Mouse (Mus musculus) brain, embryonic 14.5 days (tissue): Measurements from ENCODE around the gene Stra8. TPM values are rescaled to one million over a fixed set of nuclear protein-coding genes. Genes with fewer than 3 reads are reported as not detected.
A peak's percentile ranks its signal among the peaks of the same experiment; 100 is the strongest.

Source experiments
- DNase-seq: peaks from one replicate; pipeline ENCODE4 v3.0.0-alpha.2; 2011; ENCODE audit warnings: low read depth
- CTCF ChIP-seq: fragments of 200-500 bp; IDR thresholded peaks from 2 replicates; pipeline ENCODE4 v1.5.1; 2012; ENCODE audit warnings: inconsistent platforms, mild to moderate bottlenecking, moderate library complexity, borderline replicate concordance; ENCODE audit not compliant: insufficient read depth, insufficient read length; ENCODE audit errors: extremely low read depth
- POLR2A ChIP-seq: fragments of 200-500 bp; IDR thresholded peaks from 2 replicates; pipeline ENCODE4 v1.6.1; 2012; ENCODE audit warnings: mild to moderate bottlenecking, inconsistent platforms, borderline replicate concordance; ENCODE audit not compliant: poor library complexity, insufficient read depth, insufficient read length, severe bottlenecking; ENCODE audit errors: extremely low read depth
- polyA plus RNA-seq: library from polyadenylated mRNA; depleted of rRNA; stranded (reverse); fragments of >200 nt; gene quantifications from 2 replicates; pipeline ENCODE4 v1.2.3, GENCODE M21; 2012; rRNA removed

The Stra8 gene
- not detected in 2 replicates for polyA plus RNA-seq

- DNase-seq, result no peak
- TF ChIP-seq POLR2A (no peak), CTCF (no peak)
Measured at GRCm38 (mm10) chr6:34919956-34920355, at the start of gene Stra8. Gene Stra8, plus strand, starts transcription at chr6:34920163.

DNA sequence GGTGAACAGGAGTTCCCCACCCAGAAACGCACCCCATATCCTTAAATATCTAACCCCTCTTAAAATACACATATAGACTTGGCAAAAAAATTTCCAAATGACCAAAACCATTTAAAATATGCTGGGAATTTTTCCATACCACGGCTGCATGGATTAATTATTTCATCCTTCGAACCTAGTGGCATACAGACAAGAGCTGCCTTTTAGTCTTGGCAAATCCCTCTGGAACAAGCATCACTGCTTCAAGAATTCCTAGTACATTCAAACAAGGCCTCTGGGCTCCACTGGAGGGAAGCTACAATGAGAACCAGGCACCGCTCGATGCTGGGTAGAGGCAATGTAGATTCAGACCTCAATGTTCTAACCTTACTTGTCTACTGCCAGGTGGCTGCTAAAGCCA is 49.2 kb upstream of the Stra8 start:
- DNase-seq, result no peak
- no peak for TF ChIP-seq CTCF
- TF ChIP-seq POLR2A, result no peak

DNA sequence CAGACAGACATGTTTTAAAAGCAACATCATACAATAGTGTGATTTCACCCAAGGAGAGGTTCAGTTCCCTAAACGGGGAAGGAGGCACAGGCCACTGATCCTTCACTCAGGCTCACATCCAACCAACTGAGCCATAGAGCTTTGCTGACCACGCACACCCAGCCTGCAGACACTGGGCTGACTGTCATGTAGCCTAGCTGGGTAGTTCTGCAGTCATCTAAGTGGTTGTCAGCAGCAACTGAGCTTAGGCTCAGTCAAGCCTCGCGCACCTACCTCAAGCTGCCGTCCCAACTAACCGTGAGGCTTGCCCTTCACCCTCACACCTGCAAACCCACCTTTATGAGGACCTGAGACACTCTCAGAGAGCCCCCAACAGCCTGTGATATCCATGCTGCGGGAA is 48.0 kb upstream of the Stra8 start:
- DNase-seq, result no peak
- TF ChIP-seq POLR2A (no peak), CTCF (no peak)

DNA sequence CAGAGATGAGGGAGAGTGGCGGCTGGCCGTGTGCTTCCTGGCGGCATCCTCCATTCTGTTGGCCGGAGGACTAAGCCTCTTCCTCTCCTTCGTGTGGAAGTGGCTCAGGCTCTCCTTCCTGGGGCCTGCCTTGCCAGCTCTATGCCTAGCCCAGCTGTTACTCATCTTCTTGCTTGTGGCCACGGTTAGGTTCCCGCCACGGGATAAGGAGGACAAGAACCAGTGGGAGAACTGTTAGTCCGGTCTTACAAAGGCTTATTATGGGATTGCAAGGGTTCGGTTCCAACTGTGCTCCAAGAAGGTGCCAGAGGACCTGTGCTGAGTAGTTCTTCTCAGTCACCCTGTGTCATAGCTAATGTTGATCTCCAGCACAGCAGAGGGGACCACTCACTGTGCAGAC is 47.1 kb upstream of the Stra8 start:
- TF ChIP-seq POLR2A, result no peak
- no peak for TF ChIP-seq CTCF
- DNase-seq, result no peak

DNA sequence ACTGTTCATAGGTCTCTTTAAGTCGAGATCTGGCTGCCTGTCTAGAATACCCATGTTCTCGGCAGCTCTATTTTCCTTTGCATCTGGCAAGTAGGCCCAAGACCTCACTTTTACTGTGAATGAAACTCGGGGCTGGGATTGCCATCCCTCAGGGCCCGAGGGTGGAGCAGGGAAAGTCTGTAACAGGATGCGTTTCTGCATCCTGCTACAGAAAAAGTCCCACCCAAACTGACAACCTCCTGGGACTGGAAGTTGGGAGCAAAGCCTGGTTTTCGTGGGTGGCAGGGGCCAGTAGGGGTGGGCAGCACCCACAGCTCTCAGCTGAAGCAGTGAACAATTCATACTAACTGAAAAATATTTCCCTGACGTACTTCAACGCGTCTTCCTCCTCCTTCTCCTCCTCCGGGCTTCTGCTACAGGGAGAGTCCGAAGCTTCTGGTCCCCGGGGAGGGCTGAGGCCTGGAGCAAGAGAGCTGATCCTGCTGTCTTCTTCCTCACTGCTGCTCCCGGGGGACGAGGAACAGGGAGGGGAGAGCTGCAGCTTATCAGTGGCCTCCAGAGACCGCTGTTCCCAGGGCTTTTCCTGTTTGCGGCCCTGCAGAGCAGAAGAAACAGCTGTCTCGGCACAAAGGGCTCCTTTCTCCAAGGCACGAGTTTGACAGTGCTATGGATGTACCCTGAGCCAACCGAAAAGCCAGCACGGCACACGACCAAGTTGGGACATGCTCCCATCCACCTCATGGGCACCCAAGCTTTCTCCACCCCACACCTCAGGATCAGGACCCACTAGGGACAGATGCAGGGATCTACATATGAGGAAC is 45.7 kb upstream of the Stra8 start:
- TF ChIP-seq CTCF, result no peak
- TF ChIP-seq POLR2A, result no peak
- peak; percentile 6 for DNase-seq

DNA sequence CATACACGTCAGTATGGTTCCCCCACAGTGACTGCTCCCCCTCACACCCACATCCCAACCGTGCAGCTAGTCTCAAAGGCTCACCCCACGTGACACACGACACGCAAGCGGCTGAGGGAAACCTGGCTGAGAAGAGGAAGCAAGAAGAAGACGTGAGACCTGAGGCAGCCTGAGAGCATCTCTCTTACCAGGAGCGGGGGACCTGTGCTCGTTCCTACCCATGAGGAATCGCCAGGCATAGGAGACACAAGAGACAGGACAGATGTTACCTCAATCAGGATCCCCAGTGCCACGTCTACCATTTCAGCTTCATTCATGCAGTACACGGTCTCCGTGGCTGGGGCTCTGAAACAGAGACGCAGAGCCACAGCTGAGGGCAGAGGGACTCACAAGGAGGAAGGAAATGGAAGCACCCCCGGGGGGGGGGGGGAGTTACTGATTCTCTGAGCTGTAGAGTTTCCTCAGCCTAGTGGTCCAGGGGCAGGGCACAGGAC is 44.6 kb upstream of the Stra8 start:
- no peak for DNase-seq

DNA sequence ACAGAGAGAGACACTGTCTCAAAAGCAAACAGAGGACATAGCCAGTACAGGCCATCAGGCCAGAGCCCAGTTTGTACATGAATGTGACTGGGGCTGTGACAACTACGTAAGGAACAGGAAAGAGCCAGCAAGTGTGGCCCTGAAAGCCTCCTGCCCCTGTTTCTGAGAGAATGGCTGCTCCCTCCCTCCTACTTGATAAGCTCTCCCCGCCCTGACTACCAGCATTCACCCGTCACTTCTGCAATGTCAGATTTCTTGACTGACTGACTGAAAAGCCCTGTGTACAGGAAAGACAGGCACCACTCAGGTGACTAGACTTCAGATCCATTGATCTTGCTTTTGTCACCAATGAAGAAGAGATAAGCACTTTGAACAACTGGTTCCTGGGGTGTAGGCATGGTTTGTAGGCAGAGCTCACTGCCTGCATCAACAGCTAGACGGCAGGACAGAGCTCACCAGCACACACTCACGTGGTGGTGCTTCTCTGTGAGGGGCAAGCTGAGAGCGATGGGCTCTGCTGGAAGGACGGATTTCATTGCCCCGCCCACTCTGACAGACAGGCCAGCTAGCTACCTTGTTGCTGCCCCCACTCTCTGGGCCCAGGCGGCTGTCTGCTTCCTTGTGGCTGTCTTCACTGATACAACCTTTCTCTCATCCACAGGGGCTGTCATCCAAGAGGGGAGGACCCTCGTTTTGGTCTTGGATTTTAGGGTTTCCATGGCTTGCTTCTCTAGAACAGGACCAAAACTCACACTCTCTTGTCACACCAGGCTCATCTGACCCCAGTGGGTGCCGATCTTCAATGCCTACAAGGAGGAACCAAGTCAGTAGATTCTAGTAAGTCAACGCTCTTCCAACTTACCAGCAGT is 43.8 kb upstream of the Stra8 start:
- DNase-seq, result no peak

More for the DNA sequence above, 44.6 kb upstream of the Stra8 start:
- TF ChIP-seq POLR2A (no peak), CTCF (no peak)

GRCm38 (mm10) chr6:34876835-34877156 is 43.2 kb upstream of the Stra8 start:
- DNase-seq, result no peak
- no peak for TF ChIP-seq POLR2A
- no peak for TF ChIP-seq CTCF

More for the DNA sequence above, 43.8 kb upstream of the Stra8 start:
- TF ChIP-seq CTCF (no peak), POLR2A (no peak)

- peak; percentile 96 for DNase-seq
- TF ChIP-seq POLR2A, result peak; percentile 88
- peak; percentile 48; the same call in 1 of the 2 replicates for TF ChIP-seq CTCF
Measured at GRCm38 (mm10) chr6:34877509-34878321, 42.2 kb upstream of the Stra8 start, which contains the start of gene Cyren. Gene Cyren, minus strand, starts transcription at chr6:34878060.

- TF ChIP-seq POLR2A (no peak), CTCF (no peak)
- DNase-seq, result no peak
Measured at GRCm38 (mm10) chr6:34879101-34879740, 40.7 kb upstream of the Stra8 start.

DNA sequence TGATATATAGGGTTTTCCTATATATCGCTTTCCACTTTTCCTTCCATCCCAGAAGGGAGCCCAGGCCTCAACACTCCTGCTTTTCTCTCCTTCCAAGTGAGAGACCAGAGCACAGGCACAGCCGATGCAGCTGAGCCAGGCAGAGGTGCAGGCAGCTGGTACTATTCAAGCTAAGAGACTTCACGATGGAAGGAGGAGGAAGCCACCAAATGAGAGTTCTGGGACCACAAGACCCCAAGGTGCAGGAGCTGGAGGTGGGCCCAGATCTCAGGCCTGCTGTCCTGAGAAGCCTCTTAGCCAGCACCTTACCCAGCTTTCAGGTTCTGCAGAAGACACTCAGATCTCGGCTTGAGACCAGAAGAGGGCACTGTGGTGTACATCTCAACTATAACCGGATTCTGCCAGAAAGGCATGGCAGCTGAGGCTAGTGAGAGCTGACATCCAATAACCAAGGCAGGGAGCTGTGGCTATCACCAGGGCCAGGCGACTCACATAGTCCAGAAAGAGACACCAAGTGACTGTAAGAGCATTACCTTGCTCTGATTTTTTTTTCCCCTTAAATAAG is 40.0 kb upstream of the Stra8 start:
- TF ChIP-seq POLR2A, result no peak
- peak; percentile 53; the same call in 1 of the 2 replicates for TF ChIP-seq CTCF
- peak; percentile 68 for DNase-seq
